Mouse (Mus musculus): Measurements from ENCODE around the gene Zcchc2. TPM values are rescaled to one million over a fixed set of nuclear protein-coding genes. Genes with fewer than 3 reads are reported as not detected.

The Zcchc2 gene
- polyA plus RNA-seq, 1 experiment: 4.7 TPM

DNA sequence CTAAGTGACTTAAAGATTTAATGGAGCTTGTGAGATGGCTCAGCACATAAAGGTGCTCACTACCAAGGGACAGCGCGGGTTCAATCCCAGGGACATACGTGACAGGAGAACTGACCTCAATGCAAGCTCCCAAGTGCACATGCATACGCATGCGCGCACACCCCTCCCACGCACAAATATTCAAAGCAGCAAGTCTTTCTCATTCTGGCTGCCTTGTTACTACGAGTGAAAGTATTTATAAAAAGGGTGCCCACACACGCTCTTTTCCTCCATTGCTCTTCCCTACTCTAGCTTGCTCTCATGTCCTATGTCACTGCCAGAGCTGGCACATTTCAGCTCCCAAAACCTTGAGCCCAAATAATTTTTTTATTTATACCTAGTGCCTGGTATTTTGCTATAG is 27.4 kb upstream of the Zcchc2 start:
- Histone ChIP-seq H3K27me3 (ENCODE audit: control insufficient read depth, insufficient read depth, insufficient read length) (no peaks in the 10 kb centered on the region), H3ac (ENCODE audit: control insufficient read depth, insufficient read length) (no peak overlapping the region), H3K4me3 (no peak overlapping the region), H3K79me2 (ENCODE audit: control insufficient read depth, insufficient read depth) (no peaks in the 10 kb centered on the region), H3K36me3 (ENCODE audit: control insufficient read depth, insufficient read depth) (no peaks in the 10 kb centered on the region), H3K4me2 (ENCODE audit: low read depth) (no peak overlapping the region)
- TF ChIP-seq MYOG (IDR thresholded peaks at IDR 0.05; ENCODE audit: control insufficient read depth in 1 of 3, insufficient read depth in 1 of 3, insufficient read length in 2 of 3, low read depth in 2 of 3) (no peak), E2F4 (IDR thresholded peaks at IDR 0.05; ENCODE audit: insufficient read depth) (no peak), POLR2A (IDR thresholded peaks at IDR 0.05; ENCODE audit: insufficient read length, low read depth) (no peak), POLR2AphosphoS2 (IDR thresholded peaks at IDR 0.05; ENCODE audit: insufficient read length, low read depth) (no peak), USF1 (IDR thresholded peaks at IDR 0.05; ENCODE audit: low read depth) (no peak), CEBPB (IDR thresholded peaks at IDR 0.05; ENCODE audit: insufficient read depth, poor library complexity, severe bottlenecking) (no peak), SRF (IDR thresholded peaks at IDR 0.05; ENCODE audit: control insufficient read depth, insufficient read length, low read depth) (no peak), TCF12 (IDR thresholded peaks at IDR 0.05; ENCODE audit: insufficient read depth, poor library complexity, severe bottlenecking) (no peak), REST (IDR thresholded peaks at IDR 0.05; ENCODE audit: insufficient read depth, insufficient read length) (no peak), TCF3 (IDR thresholded peaks at IDR 0.05; ENCODE audit: insufficient read length, low read depth) (no peak), MAX (IDR thresholded peaks at IDR 0.05; ENCODE audit: low read depth) (no peak), MYOD1 (IDR thresholded peaks at IDR 0.05; ENCODE audit: control insufficient read depth in 1 of 3, insufficient read length in 2 of 3, low read depth in 2 of 3) (no peak)

- Histone ChIP-seq H3K27me3 (ENCODE audit: control insufficient read depth, insufficient read depth, insufficient read length) (no peaks in the 10 kb centered on the region), H3K4me2 (ENCODE audit: low read depth) (no peak overlapping the region), H3K4me3 (no peak overlapping the region), H3ac (ENCODE audit: control insufficient read depth, insufficient read length) (no peak overlapping the region), H3K36me3 (ENCODE audit: control insufficient read depth, insufficient read depth) (no peaks in the 10 kb centered on the region), H3K79me2 (ENCODE audit: control insufficient read depth, insufficient read depth) (no peaks in the 10 kb centered on the region)
- TF ChIP-seq REST (IDR thresholded peaks at IDR 0.05; ENCODE audit: insufficient read depth, insufficient read length) (no peak), MYOD1 (IDR thresholded peaks at IDR 0.05; ENCODE audit: control insufficient read depth in 1 of 3, insufficient read length in 2 of 3, low read depth in 2 of 3) (no peak), E2F4 (IDR thresholded peaks at IDR 0.05; ENCODE audit: insufficient read depth) (no peak), SRF (IDR thresholded peaks at IDR 0.05; ENCODE audit: control insufficient read depth, insufficient read length, low read depth) (no peak), POLR2A (IDR thresholded peaks at IDR 0.05; ENCODE audit: insufficient read length, low read depth) (no peak), TCF3 (IDR thresholded peaks at IDR 0.05; ENCODE audit: insufficient read length, low read depth) (no peak), MYOG (IDR thresholded peaks at IDR 0.05; ENCODE audit: control insufficient read depth in 1 of 3, insufficient read depth in 1 of 3, insufficient read length in 2 of 3, low read depth in 2 of 3) (no peak), USF1 (IDR thresholded peaks at IDR 0.05; ENCODE audit: low read depth) (no peak), POLR2AphosphoS2 (IDR thresholded peaks at IDR 0.05; ENCODE audit: insufficient read length, low read depth) (no peak), CEBPB (IDR thresholded peaks at IDR 0.05; ENCODE audit: insufficient read depth, poor library complexity, severe bottlenecking) (no peak), TCF12 (IDR thresholded peaks at IDR 0.05; ENCODE audit: insufficient read depth, poor library complexity, severe bottlenecking) (no peak), MAX (IDR thresholded peaks at IDR 0.05; ENCODE audit: low read depth) (no peak)
Measured at GRCm38 (mm10) chr1:105964514-105964913, 25.7 kb upstream of the Zcchc2 start.

DNA sequence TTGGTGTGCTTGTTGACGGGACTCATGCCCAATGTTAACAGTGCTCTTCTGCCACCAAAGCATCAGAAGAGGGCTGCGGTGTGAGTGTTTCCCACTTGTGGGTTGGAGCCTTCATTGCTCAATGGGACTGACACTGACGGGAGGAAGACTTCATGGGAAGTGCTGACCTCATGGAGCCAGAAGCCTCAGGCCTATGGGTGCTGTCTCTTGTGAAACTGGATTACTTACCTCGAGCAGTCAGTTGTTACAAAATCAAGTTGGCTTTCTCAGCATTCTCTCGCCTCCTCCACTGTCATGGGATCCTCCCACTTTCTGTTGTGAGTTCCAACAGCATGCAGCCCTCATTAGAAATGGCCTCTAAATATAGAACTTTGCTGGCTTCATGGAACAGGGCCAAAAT is 25.0 kb upstream of the Zcchc2 start:
- no peak overlapping the region for H3K4me2 ChIP-seq (ENCODE audit: low read depth)
- no peak for TF ChIP-seq USF1 (IDR thresholded peaks at IDR 0.05; ENCODE audit: low read depth)
- no peak for TF ChIP-seq CEBPB (IDR thresholded peaks at IDR 0.05; ENCODE audit: insufficient read depth, poor library complexity, severe bottlenecking)
- TF ChIP-seq TCF3 (IDR thresholded peaks at IDR 0.05; ENCODE audit: insufficient read length, low read depth): no peak
- no peak for TF ChIP-seq E2F4 (IDR thresholded peaks at IDR 0.05; ENCODE audit: insufficient read depth)
- no peak for TF ChIP-seq POLR2A (IDR thresholded peaks at IDR 0.05; ENCODE audit: insufficient read length, low read depth)
- no peak for TF ChIP-seq MYOG (IDR thresholded peaks at IDR 0.05; ENCODE audit: control insufficient read depth in 1 of 3, insufficient read depth in 1 of 3, insufficient read length in 2 of 3, low read depth in 2 of 3)
- TF ChIP-seq MYOD1 (IDR thresholded peaks at IDR 0.05; ENCODE audit: control insufficient read depth in 1 of 3, insufficient read length in 2 of 3, low read depth in 2 of 3): no peak
- no peak for TF ChIP-seq MAX (IDR thresholded peaks at IDR 0.05; ENCODE audit: low read depth)
- no peak for TF ChIP-seq SRF (IDR thresholded peaks at IDR 0.05; ENCODE audit: control insufficient read depth, insufficient read length, low read depth)
- TF ChIP-seq REST (IDR thresholded peaks at IDR 0.05; ENCODE audit: insufficient read depth, insufficient read length): no peak
- TF ChIP-seq POLR2AphosphoS2 (IDR thresholded peaks at IDR 0.05; ENCODE audit: insufficient read length, low read depth): no peak
- TF ChIP-seq TCF12 (IDR thresholded peaks at IDR 0.05; ENCODE audit: insufficient read depth, poor library complexity, severe bottlenecking): no peak
- H3K36me3 ChIP-seq (ENCODE audit: control insufficient read depth, insufficient read depth): no peaks in the 10 kb centered on the region

GRCm38 (mm10) chr1:105971490-105972170 is 18.6 kb upstream of the Zcchc2 start:
- Histone ChIP-seq H3K4me2 (ENCODE audit: low read depth) (peak overlapping the region; percentile 77), H3K4me3 (peak overlapping the region; percentile 11), H3K79me2 (ENCODE audit: control insufficient read depth, insufficient read depth) (no peaks in the 10 kb centered on the region), H3ac (ENCODE audit: control insufficient read depth, insufficient read length) (no peak overlapping the region), H3K27me3 (ENCODE audit: control insufficient read depth, insufficient read depth, insufficient read length) (no peaks in the 10 kb centered on the region), H3K36me3 (ENCODE audit: control insufficient read depth, insufficient read depth) (no peaks in the 10 kb centered on the region)
- TF ChIP-seq TCF12 (IDR thresholded peaks at IDR 0.05; ENCODE audit: insufficient read depth, poor library complexity, severe bottlenecking): no peak
- no peak for TF ChIP-seq E2F4 (IDR thresholded peaks at IDR 0.05; ENCODE audit: insufficient read depth)
- TF ChIP-seq TCF3 (IDR thresholded peaks at IDR 0.05; ENCODE audit: insufficient read length, low read depth): no peak
- TF ChIP-seq REST (IDR thresholded peaks at IDR 0.05; ENCODE audit: insufficient read depth, insufficient read length): no peak
- TF ChIP-seq MAX (IDR thresholded peaks at IDR 0.05; ENCODE audit: low read depth): no peak
- no peak for TF ChIP-seq MYOD1 (IDR thresholded peaks at IDR 0.05; ENCODE audit: control insufficient read depth in 1 of 3, insufficient read length in 2 of 3, low read depth in 2 of 3)
- no peak for TF ChIP-seq MYOG (IDR thresholded peaks at IDR 0.05; ENCODE audit: control insufficient read depth in 1 of 3, insufficient read depth in 1 of 3, insufficient read length in 2 of 3, low read depth in 2 of 3)

More for the DNA sequence above, 25.0 kb upstream of the Zcchc2 start:
- Histone ChIP-seq H3ac (ENCODE audit: control insufficient read depth, insufficient read length) (no peak overlapping the region), H3K27me3 (ENCODE audit: control insufficient read depth, insufficient read depth, insufficient read length) (no peaks in the 10 kb centered on the region), H3K4me3 (no peak overlapping the region), H3K79me2 (ENCODE audit: control insufficient read depth, insufficient read depth) (no peaks in the 10 kb centered on the region)

Measured in myocyte (in vitro differentiated cells).